Mouse (Mus musculus): ENCODE measurements around the gene Atp8a2. TPM values are rescaled to one million over a fixed set of nuclear protein-coding genes. Genes with fewer than 3 reads are reported as not detected.
A peak's percentile ranks its signal among the peaks of the same experiment; 100 is the strongest.

The Atp8a2 gene
- polyA plus RNA-seq, 1 experiment from 2014 or later: 9.0 TPM

DNA sequence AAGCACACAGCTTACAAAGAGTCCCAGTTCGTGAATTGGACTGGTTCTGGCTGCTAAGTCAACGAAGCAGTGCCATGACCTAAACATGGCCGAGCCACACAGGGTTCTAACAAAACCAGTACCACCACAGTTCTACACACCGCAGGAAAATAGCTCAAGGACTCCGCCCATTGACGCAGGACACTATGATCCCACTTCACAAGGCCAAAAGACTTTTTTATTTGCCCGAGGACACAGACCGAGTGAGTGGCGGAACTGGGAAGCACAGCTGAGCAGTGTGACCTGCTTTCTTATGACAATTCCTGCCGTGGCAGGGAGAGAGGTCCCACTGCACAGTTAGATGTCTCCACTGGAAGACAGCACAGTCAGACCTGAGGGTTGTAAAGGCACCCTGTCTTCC, 548.4 kb downstream of the Atp8a2 start:
- 91% methylated on average over 10 of the region's 10 CpGs for WGBS

DNA sequence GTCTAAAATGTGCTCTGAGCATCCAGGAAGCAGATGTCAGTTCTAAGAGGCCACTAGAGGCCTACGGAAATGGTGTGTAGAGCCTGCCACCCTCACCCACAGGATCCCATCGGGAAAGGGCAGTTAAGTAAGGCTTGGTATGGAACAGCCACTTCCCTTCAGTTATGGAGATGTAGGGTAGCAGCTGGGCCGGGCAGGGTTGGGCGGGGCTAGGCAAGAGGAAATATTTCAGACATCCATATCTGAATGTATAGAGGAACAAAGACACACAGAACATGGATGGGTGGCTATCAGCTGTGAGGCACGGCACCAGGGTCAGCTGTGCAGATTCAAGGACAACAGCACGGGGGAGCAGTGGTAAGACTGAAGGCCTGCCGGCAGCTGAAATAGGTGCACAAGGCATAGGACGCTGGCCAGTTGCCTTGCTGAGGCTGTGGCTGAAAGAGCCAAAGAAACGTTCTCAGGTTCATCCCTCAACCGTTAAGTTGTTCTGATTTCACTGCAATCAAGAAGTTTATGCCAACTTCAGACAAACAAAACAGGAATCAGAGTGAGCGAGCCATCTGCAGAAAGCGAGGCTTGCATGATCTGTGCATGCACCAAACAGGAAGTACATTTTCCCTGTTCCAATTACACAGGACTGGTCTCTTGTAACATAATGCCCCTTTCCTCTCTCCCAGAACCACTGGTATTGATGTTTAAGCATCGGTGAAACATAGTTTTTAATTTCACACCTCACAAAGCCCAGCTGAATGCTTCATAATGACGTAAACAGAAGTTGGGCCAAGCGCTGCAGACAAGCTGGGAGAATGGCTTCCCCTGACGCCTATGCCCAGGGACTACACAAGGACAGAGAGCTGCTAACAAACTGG, 549.9 kb downstream of the Atp8a2 start:
- Histone ChIP-seq H3K27ac (replicated peaks in 1 of 2; ENCODE audit: control insufficient read depth in 1 of 2, insufficient read depth in 1 of 2, low read depth in 2 of 2, low read length in 2 of 2) (0 out of 4 replicates have a peak overlapping the region, but pooled peaks of 1 of the 2 experiments have one; percentile 21), H3K4me1 (ENCODE audit: control insufficient read depth in 2 of 2, insufficient read depth in 2 of 2, low read length in 2 of 2) (peaks cover 20 to 22% of the 10 kb centered on the region in 2 experiments; a peak in 3 of 4 replicates), H3K4me2 (ENCODE audit: low read length) (no peak overlapping the region), H3K9ac (ENCODE audit: low read length) (no peak overlapping the region), H3K27me3 (ENCODE audit: control insufficient read depth, insufficient read depth, low read length) (no peaks in the 10 kb centered on the region), H3K36me3 (ENCODE audit: control insufficient read depth, insufficient read depth, low read length) (no peaks in the 10 kb centered on the region), H3K4me3 (ENCODE audit: control insufficient read depth in 1 of 2, insufficient read depth in 1 of 2, low read depth in 1 of 2, low read length in 2 of 2) (no peak overlapping the region), H3K9me3 (ENCODE audit: control insufficient read depth, low read length) (no peaks in the 10 kb centered on the region)
- 55% methylated on average over 16 of the region's 16 CpGs for WGBS
- no peak for ATAC-seq (ENCODE audit: insufficient number of reproducible peaks, insufficient read depth, low FRiP score, low read depth)

More for the DNA sequence above, 548.4 kb downstream of the Atp8a2 start:
- peaks cover 18% of the 10 kb centered on the region in 2 experiments; a peak in 3 of 4 replicates for H3K4me1 ChIP-seq (ENCODE audit: control insufficient read depth in 2 of 2, insufficient read depth in 2 of 2, low read length in 2 of 2)
- H3K9ac ChIP-seq (ENCODE audit: low read length): no peak overlapping the region
- no peak overlapping the region for H3K4me3 ChIP-seq (ENCODE audit: control insufficient read depth in 1 of 2, insufficient read depth in 1 of 2, low read depth in 1 of 2, low read length in 2 of 2)
- H3K9me3 ChIP-seq (ENCODE audit: control insufficient read depth, low read length): no peaks in the 10 kb centered on the region
- no peak overlapping the region for H3K4me2 ChIP-seq (ENCODE audit: low read length)
- no peaks in the 10 kb centered on the region for H3K27me3 ChIP-seq (ENCODE audit: control insufficient read depth, insufficient read depth, low read length)
- no peaks in the 10 kb centered on the region for H3K36me3 ChIP-seq (ENCODE audit: control insufficient read depth, insufficient read depth, low read length)
- H3K27ac ChIP-seq (replicated peaks in 1 of 2; ENCODE audit: control insufficient read depth in 1 of 2, insufficient read depth in 1 of 2, low read depth in 2 of 2, low read length in 2 of 2): no peak overlapping the region
- no peak for ATAC-seq (ENCODE audit: insufficient number of reproducible peaks, insufficient read depth, low FRiP score, low read depth)

DNA sequence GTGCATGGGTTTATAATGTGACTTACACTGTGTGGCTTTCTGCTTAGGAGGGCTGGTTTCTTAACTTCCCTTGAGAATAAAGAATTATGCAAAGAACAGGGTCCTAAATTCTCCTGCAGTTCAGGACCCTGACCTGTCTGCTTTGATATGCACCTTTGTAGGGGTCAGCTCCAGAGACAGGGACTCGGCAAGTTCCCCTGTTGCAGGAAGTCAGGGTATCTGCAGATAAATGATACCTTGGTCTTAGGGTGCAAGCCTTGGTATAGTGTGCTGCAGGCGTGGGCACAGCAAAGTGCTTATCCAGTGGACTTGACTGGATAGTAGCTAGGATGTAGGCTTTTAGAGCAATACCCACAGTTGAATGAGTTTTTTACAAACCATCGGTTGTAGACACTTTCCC, 552.1 kb downstream of the Atp8a2 start:
- Histone ChIP-seq H3K4me2 (ENCODE audit: low read length) (no peak overlapping the region), H3K4me3 (ENCODE audit: control insufficient read depth in 1 of 2, insufficient read depth in 1 of 2, low read depth in 1 of 2, low read length in 2 of 2) (no peak overlapping the region), H3K36me3 (ENCODE audit: control insufficient read depth, insufficient read depth, low read length) (no peaks in the 10 kb centered on the region), H3K4me1 (ENCODE audit: control insufficient read depth in 2 of 2, insufficient read depth in 2 of 2, low read length in 2 of 2) (peaks cover 20 to 27% of the 10 kb centered on the region in 2 experiments; a peak in 3 of 4 replicates), H3K27ac (replicated peaks in 1 of 2; ENCODE audit: control insufficient read depth in 1 of 2, insufficient read depth in 1 of 2, low read depth in 2 of 2, low read length in 2 of 2) (no peak overlapping the region), H3K27me3 (ENCODE audit: control insufficient read depth, insufficient read depth, low read length) (no peaks in the 10 kb centered on the region), H3K9ac (ENCODE audit: low read length) (no peak overlapping the region), H3K9me3 (ENCODE audit: control insufficient read depth, low read length) (no peaks in the 10 kb centered on the region)
- ATAC-seq (ENCODE audit: insufficient number of reproducible peaks, insufficient read depth, low FRiP score, low read depth): no peak
- WGBS: 73% methylated on average over 3 of the region's 3 CpGs

DNA sequence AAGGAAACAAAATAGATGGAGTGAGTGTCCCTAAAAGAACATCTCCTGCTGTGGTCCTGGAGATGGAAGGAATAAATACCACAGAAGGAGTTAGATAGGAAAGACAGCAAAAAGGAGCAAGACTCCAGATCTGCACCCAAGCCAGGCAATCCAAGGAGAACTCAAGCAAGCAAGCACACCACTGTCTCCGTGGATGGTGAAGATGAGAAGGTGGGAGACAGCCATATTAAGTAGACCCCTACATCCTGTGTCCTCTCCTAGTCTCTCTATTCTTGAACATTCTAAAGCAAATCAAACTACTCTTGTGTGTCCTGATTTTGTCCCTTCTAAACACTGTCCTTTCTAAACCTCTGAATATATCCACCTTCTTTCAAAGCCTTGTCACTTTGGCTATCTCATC, 552.8 kb downstream of the Atp8a2 start:
- H3K4me3 ChIP-seq (ENCODE audit: control insufficient read depth in 1 of 2, insufficient read depth in 1 of 2, low read depth in 1 of 2, low read length in 2 of 2): no peak overlapping the region
- no peaks in the 10 kb centered on the region for H3K27me3 ChIP-seq (ENCODE audit: control insufficient read depth, insufficient read depth, low read length)
- H3K4me2 ChIP-seq (ENCODE audit: low read length): no peak overlapping the region
- no peaks in the 10 kb centered on the region for H3K36me3 ChIP-seq (ENCODE audit: control insufficient read depth, insufficient read depth, low read length)
- WGBS: 89% methylated on average over 1 of the region's 1 CpGs
- H3K9me3 ChIP-seq (ENCODE audit: control insufficient read depth, low read length): no peaks in the 10 kb centered on the region
- H3K27ac ChIP-seq (replicated peaks in 1 of 2; ENCODE audit: control insufficient read depth in 1 of 2, insufficient read depth in 1 of 2, low read depth in 2 of 2, low read length in 2 of 2): 0 out of 4 replicates have a peak overlapping the region, but pooled peaks of 1 of the 2 experiments have one; percentile 14
- H3K9ac ChIP-seq (ENCODE audit: low read length): no peak overlapping the region
- peaks cover 21 to 31% of the 10 kb centered on the region in 2 experiments for H3K4me1 ChIP-seq (ENCODE audit: control insufficient read depth in 2 of 2, insufficient read depth in 2 of 2, low read length in 2 of 2)
- ATAC-seq (ENCODE audit: insufficient number of reproducible peaks, insufficient read depth, low FRiP score, low read depth): no peak

DNA sequence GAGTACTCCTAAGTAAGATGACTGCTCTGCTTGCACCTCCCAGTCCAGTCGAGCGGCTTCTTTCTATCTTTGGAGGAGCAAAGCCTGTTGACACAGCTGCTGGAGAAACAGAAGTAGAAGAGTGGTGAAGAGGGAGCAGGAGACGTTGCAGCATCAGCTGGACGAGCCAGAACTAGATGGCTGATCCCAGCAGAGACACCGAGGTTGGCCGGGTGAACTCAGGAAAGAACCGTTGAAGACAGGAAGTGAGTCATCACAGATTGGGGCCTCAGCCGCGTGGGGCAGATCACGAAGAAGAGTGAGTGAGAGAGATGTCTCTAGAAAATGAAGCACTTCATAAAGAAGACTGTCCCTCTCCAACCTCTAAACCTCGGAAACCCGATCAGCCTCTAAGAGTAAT, 553.4 kb downstream of the Atp8a2 start:
- H3K4me1 ChIP-seq (ENCODE audit: control insufficient read depth in 2 of 2, insufficient read depth in 2 of 2, low read length in 2 of 2): peaks cover 23 to 31% of the 10 kb centered on the region in 2 experiments
- no peak overlapping the region for H3K9ac ChIP-seq (ENCODE audit: low read length)
- 22% methylated on average over 12 of the region's 12 CpGs for WGBS
- no peak overlapping the region for H3K4me2 ChIP-seq (ENCODE audit: low read length)
- 0 out of 4 replicates have a peak overlapping the region, but pooled peaks of 1 of the 2 experiments have one; percentile 6 for H3K27ac ChIP-seq (replicated peaks in 1 of 2; ENCODE audit: control insufficient read depth in 1 of 2, insufficient read depth in 1 of 2, low read depth in 2 of 2, low read length in 2 of 2)
- ATAC-seq (ENCODE audit: insufficient number of reproducible peaks, insufficient read depth, low FRiP score, low read depth): peak; percentile 36; the same call in 1 of the 2 replicates
- H3K27me3 ChIP-seq (ENCODE audit: control insufficient read depth, insufficient read depth, low read length): no peaks in the 10 kb centered on the region
- H3K4me3 ChIP-seq (ENCODE audit: control insufficient read depth in 1 of 2, insufficient read depth in 1 of 2, low read depth in 1 of 2, low read length in 2 of 2): no peak overlapping the region
- H3K9me3 ChIP-seq (ENCODE audit: control insufficient read depth, low read length): no peaks in the 10 kb centered on the region
- H3K36me3 ChIP-seq (ENCODE audit: control insufficient read depth, insufficient read depth, low read length): no peaks in the 10 kb centered on the region

DNA sequence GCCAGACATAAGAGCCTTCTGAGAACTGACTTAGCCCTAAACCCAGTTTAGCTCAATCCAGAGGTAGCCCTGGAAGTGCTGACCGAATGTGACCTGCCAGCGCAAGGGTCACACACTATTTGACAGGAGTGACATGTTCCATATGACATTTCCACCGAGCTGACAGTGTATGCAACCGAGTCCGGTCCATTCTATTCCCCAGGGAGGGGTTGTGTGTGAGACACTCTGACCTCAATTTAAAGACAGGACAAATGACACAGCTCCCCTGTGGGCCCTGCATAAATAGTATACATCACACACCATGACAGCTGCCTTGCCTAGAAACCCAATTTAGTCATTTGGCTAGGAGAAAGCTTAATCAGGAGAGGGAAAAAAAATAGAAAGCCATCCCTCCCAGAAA, 555.1 kb downstream of the Atp8a2 start:
- no peaks in the 10 kb centered on the region for H3K36me3 ChIP-seq (ENCODE audit: control insufficient read depth, insufficient read depth, low read length)
- no peaks in the 10 kb centered on the region for H3K9me3 ChIP-seq (ENCODE audit: control insufficient read depth, low read length)
- H3K27ac ChIP-seq (replicated peaks in 1 of 2; ENCODE audit: control insufficient read depth in 1 of 2, insufficient read depth in 1 of 2, low read depth in 2 of 2, low read length in 2 of 2): no peak overlapping the region
- H3K4me3 ChIP-seq (ENCODE audit: control insufficient read depth in 1 of 2, insufficient read depth in 1 of 2, low read depth in 1 of 2, low read length in 2 of 2): no peak overlapping the region
- H3K4me1 ChIP-seq (ENCODE audit: control insufficient read depth in 2 of 2, insufficient read depth in 2 of 2, low read length in 2 of 2): peaks cover 15 to 26% of the 10 kb centered on the region in 2 experiments
- H3K9ac ChIP-seq (ENCODE audit: low read length): no peak overlapping the region
- no peak for ATAC-seq (ENCODE audit: insufficient number of reproducible peaks, insufficient read depth, low FRiP score, low read depth)
- WGBS: 20% methylated on average over 5 of the region's 5 CpGs
- no peak overlapping the region for H3K4me2 ChIP-seq (ENCODE audit: low read length)
- H3K27me3 ChIP-seq (ENCODE audit: control insufficient read depth, insufficient read depth, low read length): no peaks in the 10 kb centered on the region

DNA sequence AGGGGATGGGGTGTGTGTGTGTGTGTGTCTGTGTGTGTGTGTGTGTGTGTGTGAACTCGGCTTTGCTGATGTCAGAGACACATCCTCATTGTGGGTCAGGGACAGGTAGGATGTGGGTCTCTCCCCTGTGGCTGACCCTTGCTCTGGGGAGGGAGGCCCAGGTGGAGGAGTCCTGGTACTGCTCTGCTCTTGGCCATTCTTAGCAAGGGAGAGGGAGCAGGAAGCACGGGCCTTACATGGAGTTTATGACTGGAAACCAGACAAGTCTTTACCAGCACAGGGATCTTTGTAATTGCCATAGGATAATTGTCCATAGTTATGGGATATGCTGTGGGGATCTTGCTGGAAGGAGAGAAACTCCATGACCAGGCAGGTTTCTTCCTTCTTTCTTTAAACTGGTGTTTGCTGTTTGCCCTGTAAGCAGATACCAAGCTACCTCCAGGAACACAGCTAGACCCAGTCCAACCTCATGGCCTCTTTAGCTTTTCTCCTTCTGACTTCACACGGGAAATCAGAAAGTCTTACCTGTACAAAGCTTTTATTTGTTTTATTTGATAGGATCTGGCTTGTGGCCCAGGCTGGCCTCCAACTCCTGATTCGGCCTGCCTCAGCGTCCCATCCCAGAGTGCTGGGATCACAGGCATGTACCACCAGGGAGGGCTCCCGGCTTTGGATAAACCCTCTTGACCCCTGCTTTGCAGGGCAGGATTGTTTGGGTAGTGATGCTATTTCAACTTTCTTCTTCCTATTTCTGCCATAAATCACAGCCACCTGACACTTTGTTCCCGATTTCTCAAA, 557.9 kb downstream of the Atp8a2 start:
- Histone ChIP-seq H3K9me3 (ENCODE audit: control insufficient read depth, low read length) (no peaks in the 10 kb centered on the region), H3K36me3 (ENCODE audit: control insufficient read depth, insufficient read depth, low read length) (no peaks in the 10 kb centered on the region), H3K9ac (ENCODE audit: low read length) (no peak overlapping the region), H3K4me1 (ENCODE audit: control insufficient read depth in 2 of 2, insufficient read depth in 2 of 2, low read length in 2 of 2) (peaks cover 12 to 18% of the 10 kb centered on the region in 2 experiments), H3K4me2 (ENCODE audit: low read length) (no peak overlapping the region), H3K27me3 (ENCODE audit: control insufficient read depth, insufficient read depth, low read length) (no peaks in the 10 kb centered on the region), H3K27ac (replicated peaks in 1 of 2; ENCODE audit: control insufficient read depth in 1 of 2, insufficient read depth in 1 of 2, low read depth in 2 of 2, low read length in 2 of 2) (no peak overlapping the region; a peak in 1 of 4 replicates), H3K4me3 (ENCODE audit: control insufficient read depth in 1 of 2, insufficient read depth in 1 of 2, low read depth in 1 of 2, low read length in 2 of 2) (no peak overlapping the region)
- 62% methylated on average over 7 of the region's 7 CpGs for WGBS
- ATAC-seq (ENCODE audit: insufficient number of reproducible peaks, insufficient read depth, low FRiP score, low read depth): no peak

Data from heart, embryonic 14.5 days (tissue).